Mouse (Mus musculus): ENCODE results near the gene Timp3. TPM values are rescaled to one million over a fixed set of nuclear protein-coding genes. Genes with fewer than 3 reads are reported as not detected.

The Timp3 gene
- polyA plus RNA-seq, 1 experiment from 2014 or later: 20.2 TPM

- Histone ChIP-seq H3K4me1 (ENCODE audit: control insufficient read depth, insufficient read depth, low read length) (peaks cover 4% of the 10 kb centered on the region; the same call in 1 of the 2 replicates), H3K27ac (ENCODE audit: low read depth, low read length) (no peak overlapping the region), H3K36me3 (ENCODE audit: control insufficient read depth, insufficient read depth, low read length) (no peaks in the 10 kb centered on the region), H3K9ac (ENCODE audit: low read length) (no peak overlapping the region), H3K9me3 (ENCODE audit: control insufficient read depth, low read length) (no peaks in the 10 kb centered on the region), H3K4me2 (no peak overlapping the region), H3K4me3 (ENCODE audit: low read depth, low read length) (no peak overlapping the region), H3K27me3 (ENCODE audit: control insufficient read depth, insufficient read depth, low read length) (no peaks in the 10 kb centered on the region; the same call in 1 of the 2 replicates)
- DNase-seq (ENCODE audit: low spot score, missing footprints): no peak
- no peak for ATAC-seq (ENCODE audit: low FRiP score)
- 85% methylated on average over 7 of the region's 7 CpGs for WGBS
These were observed 17.5 kb downstream of the Timp3 start for GRCm38 (mm10) chr10:86317633-86318032.

GRCm38 (mm10) chr10:86318552-86319140 lies 18.5 kb downstream of the Timp3 start:
- no peak for ATAC-seq (ENCODE audit: low FRiP score)
- no peaks in the 10 kb centered on the region; the same call in 1 of the 2 replicates for H3K27me3 ChIP-seq (ENCODE audit: control insufficient read depth, insufficient read depth, low read length)
- H3K27ac ChIP-seq (ENCODE audit: low read depth, low read length): no peak overlapping the region
- H3K9ac ChIP-seq (ENCODE audit: low read length): no peak overlapping the region
- H3K4me2 ChIP-seq: no peak overlapping the region
- 77% methylated on average over 5 of the region's 5 CpGs for WGBS
- H3K4me3 ChIP-seq (ENCODE audit: low read depth, low read length): no peak overlapping the region
- DNase-seq (ENCODE audit: low spot score, missing footprints): no peak
- H3K4me1 ChIP-seq (ENCODE audit: control insufficient read depth, insufficient read depth, low read length): peaks cover 4% of the 10 kb centered on the region; the same call in 1 of the 2 replicates
- no peaks in the 10 kb centered on the region for H3K9me3 ChIP-seq (ENCODE audit: control insufficient read depth, low read length)
- H3K36me3 ChIP-seq (ENCODE audit: control insufficient read depth, insufficient read depth, low read length): no peaks in the 10 kb centered on the region

GRCm38 (mm10) chr10:86319526-86319925 lies 19.4 kb downstream of the Timp3 start:
- WGBS: 7% methylated on average over 3 of the region's 3 CpGs
- no peak overlapping the region for H3K4me3 ChIP-seq (ENCODE audit: low read depth, low read length)
- H3K27ac ChIP-seq (ENCODE audit: low read depth, low read length): no peak overlapping the region
- DNase-seq (ENCODE audit: low spot score, missing footprints) (no peak), ATAC-seq (ENCODE audit: low FRiP score) (no peak)
- H3K36me3 ChIP-seq (ENCODE audit: control insufficient read depth, insufficient read depth, low read length): no peaks in the 10 kb centered on the region
- H3K4me1 ChIP-seq (ENCODE audit: control insufficient read depth, insufficient read depth, low read length): peaks cover 4% of the 10 kb centered on the region; the same call in 1 of the 2 replicates
- H3K27me3 ChIP-seq (ENCODE audit: control insufficient read depth, insufficient read depth, low read length): no peaks in the 10 kb centered on the region; the same call in 1 of the 2 replicates
- H3K9ac ChIP-seq (ENCODE audit: low read length): no peak overlapping the region
- no peaks in the 10 kb centered on the region for H3K9me3 ChIP-seq (ENCODE audit: control insufficient read depth, low read length)
- no peak overlapping the region for H3K4me2 ChIP-seq

GRCm38 (mm10) chr10:86320204-86320603 lies 20.0 kb downstream of the Timp3 start:
- no peaks in the 10 kb centered on the region; the same call in 1 of the 2 replicates for H3K27me3 ChIP-seq (ENCODE audit: control insufficient read depth, insufficient read depth, low read length)
- H3K4me3 ChIP-seq (ENCODE audit: low read depth, low read length): no peak overlapping the region
- no peak for ATAC-seq (ENCODE audit: low FRiP score)
- H3K36me3 ChIP-seq (ENCODE audit: control insufficient read depth, insufficient read depth, low read length): no peaks in the 10 kb centered on the region
- WGBS: 83% methylated on average over 5 of the region's 5 CpGs
- H3K4me1 ChIP-seq (ENCODE audit: control insufficient read depth, insufficient read depth, low read length): peaks cover 6% of the 10 kb centered on the region; the same call in 1 of the 2 replicates
- no peak for DNase-seq (ENCODE audit: low spot score, missing footprints)
- H3K27ac ChIP-seq (ENCODE audit: low read depth, low read length): no peak overlapping the region
- H3K4me2 ChIP-seq: no peak overlapping the region
- no peak overlapping the region for H3K9ac ChIP-seq (ENCODE audit: low read length)
- no peaks in the 10 kb centered on the region for H3K9me3 ChIP-seq (ENCODE audit: control insufficient read depth, low read length)

- DNase-seq (ENCODE audit: low spot score, missing footprints) (no peak), ATAC-seq (ENCODE audit: low FRiP score) (no peak)
- Histone ChIP-seq H3K9ac (ENCODE audit: low read length) (no peak overlapping the region), H3K9me3 (ENCODE audit: control insufficient read depth, low read length) (no peaks in the 10 kb centered on the region), H3K4me2 (no peak overlapping the region), H3K27me3 (ENCODE audit: control insufficient read depth, insufficient read depth, low read length) (no peaks in the 10 kb centered on the region; the same call in 1 of the 2 replicates), H3K4me1 (ENCODE audit: control insufficient read depth, insufficient read depth, low read length) (peaks cover 7% of the 10 kb centered on the region; the same call in 1 of the 2 replicates), H3K27ac (ENCODE audit: low read depth, low read length) (no peak overlapping the region), H3K4me3 (ENCODE audit: low read depth, low read length) (no peak overlapping the region), H3K36me3 (ENCODE audit: control insufficient read depth, insufficient read depth, low read length) (no peaks in the 10 kb centered on the region)
- 75% methylated on average over 8 of the region's 8 CpGs for WGBS
These were observed 21.0 kb downstream of the Timp3 start for GRCm38 (mm10) chr10:86321194-86321593.

- DNase-seq (ENCODE audit: low spot score, missing footprints): no peak
- 38% methylated on average over 1 of the region's 1 CpGs for WGBS
These were observed 21.8 kb downstream of the Timp3 start for GRCm38 (mm10) chr10:86322006-86322405.

GRCm38 (mm10) chr10:86323275-86323994 lies 23.3 kb downstream of the Timp3 start:
- Histone ChIP-seq H3K4me3 (ENCODE audit: low read depth, low read length) (no peak overlapping the region), H3K9ac (ENCODE audit: low read length) (no peak overlapping the region), H3K4me1 (ENCODE audit: control insufficient read depth, insufficient read depth, low read length) (peaks cover 7% of the 10 kb centered on the region; the same call in 1 of the 2 replicates), H3K36me3 (ENCODE audit: control insufficient read depth, insufficient read depth, low read length) (no peaks in the 10 kb centered on the region), H3K9me3 (ENCODE audit: control insufficient read depth, low read length) (no peaks in the 10 kb centered on the region), H3K27me3 (ENCODE audit: control insufficient read depth, insufficient read depth, low read length) (no peaks in the 10 kb centered on the region; the same call in 1 of the 2 replicates), H3K27ac (ENCODE audit: low read depth, low read length) (no peak overlapping the region), H3K4me2 (no peak overlapping the region)
- DNase-seq (ENCODE audit: low spot score, missing footprints): no peak
- 90% methylated on average over 4 of the region's 4 CpGs for WGBS
- ATAC-seq (ENCODE audit: low FRiP score): no peak

More at GRCm38 (mm10) chr10:86322006-86322405, 21.8 kb downstream of the Timp3 start:
- no peak for ATAC-seq (ENCODE audit: low FRiP score)
- Histone ChIP-seq H3K4me1 (ENCODE audit: control insufficient read depth, insufficient read depth, low read length) (peaks cover 7% of the 10 kb centered on the region; the same call in 1 of the 2 replicates), H3K4me3 (ENCODE audit: low read depth, low read length) (no peak overlapping the region), H3K27ac (ENCODE audit: low read depth, low read length) (no peak overlapping the region), H3K9ac (ENCODE audit: low read length) (no peak overlapping the region), H3K4me2 (no peak overlapping the region), H3K27me3 (ENCODE audit: control insufficient read depth, insufficient read depth, low read length) (no peaks in the 10 kb centered on the region; the same call in 1 of the 2 replicates), H3K36me3 (ENCODE audit: control insufficient read depth, insufficient read depth, low read length) (no peaks in the 10 kb centered on the region), H3K9me3 (ENCODE audit: control insufficient read depth, low read length) (no peaks in the 10 kb centered on the region)

- Histone ChIP-seq H3K9ac (ENCODE audit: low read length) (no peak overlapping the region), H3K36me3 (ENCODE audit: control insufficient read depth, insufficient read depth, low read length) (no peaks in the 10 kb centered on the region), H3K9me3 (ENCODE audit: control insufficient read depth, low read length) (no peaks in the 10 kb centered on the region), H3K27me3 (ENCODE audit: control insufficient read depth, insufficient read depth, low read length) (no peaks in the 10 kb centered on the region; the same call in 1 of the 2 replicates), H3K4me3 (ENCODE audit: low read depth, low read length) (no peak overlapping the region), H3K27ac (ENCODE audit: low read depth, low read length) (no peak overlapping the region), H3K4me2 (no peak overlapping the region), H3K4me1 (ENCODE audit: control insufficient read depth, insufficient read depth, low read length) (peaks cover 3% of the 10 kb centered on the region; the same call in 1 of the 2 replicates)
- 51% methylated on average over 6 of the region's 6 CpGs for WGBS
- no peak for ATAC-seq (ENCODE audit: low FRiP score)
- no peak for DNase-seq (ENCODE audit: low spot score, missing footprints)
These were observed 25.1 kb downstream of the Timp3 start for GRCm38 (mm10) chr10:86325272-86325671.

GRCm38 (mm10) chr10:86328143-86328542 lies 28.0 kb downstream of the Timp3 start:
- 90% methylated on average over 4 of the region's 4 CpGs for WGBS
- no peak for ATAC-seq (ENCODE audit: low FRiP score)

More at GRCm38 (mm10) chr10:86328143-86328542, 28.0 kb downstream of the Timp3 start:
- no peak overlapping the region for H3K4me3 ChIP-seq (ENCODE audit: low read depth, low read length)
- H3K27ac ChIP-seq (ENCODE audit: low read depth, low read length): no peak overlapping the region
- H3K9me3 ChIP-seq (ENCODE audit: control insufficient read depth, low read length): no peaks in the 10 kb centered on the region
- no peaks in the 10 kb centered on the region for H3K36me3 ChIP-seq (ENCODE audit: control insufficient read depth, insufficient read depth, low read length)
- no peak overlapping the region for H3K9ac ChIP-seq (ENCODE audit: low read length)
- DNase-seq (ENCODE audit: low spot score, missing footprints): no peak
- H3K27me3 ChIP-seq (ENCODE audit: control insufficient read depth, insufficient read depth, low read length): no peaks in the 10 kb centered on the region
- no peak overlapping the region for H3K4me2 ChIP-seq
- peaks cover 3% of the 10 kb centered on the region; the same call in 1 of the 2 replicates for H3K4me1 ChIP-seq (ENCODE audit: control insufficient read depth, insufficient read depth, low read length)
